Mouse (Mus musculus) large intestine, adult 2 months (tissue): ENCODE measurements at regions not wholly inside any gene's neighbourhood (a gene's known extent, or its start where the extent isn't known, plus 50 kb on each side); places are given as distances from the start of the nearest gene placed in this dataset.

Experiments
- DNase-seq: peaks from one replicate; pipeline ENCODE4 v3.0.0-alpha.2; 2012; ENCODE audit warnings: low read depth, low spot score
- WGBS: fragments of 180-500 bp; shearing (Covaris S2); methylation state at CpG from one replicate; pipeline ENCODE4 v1.1.7; 2018; 5-methylcytosine and 5-hydroxymethylcytosine counted together

DNA sequence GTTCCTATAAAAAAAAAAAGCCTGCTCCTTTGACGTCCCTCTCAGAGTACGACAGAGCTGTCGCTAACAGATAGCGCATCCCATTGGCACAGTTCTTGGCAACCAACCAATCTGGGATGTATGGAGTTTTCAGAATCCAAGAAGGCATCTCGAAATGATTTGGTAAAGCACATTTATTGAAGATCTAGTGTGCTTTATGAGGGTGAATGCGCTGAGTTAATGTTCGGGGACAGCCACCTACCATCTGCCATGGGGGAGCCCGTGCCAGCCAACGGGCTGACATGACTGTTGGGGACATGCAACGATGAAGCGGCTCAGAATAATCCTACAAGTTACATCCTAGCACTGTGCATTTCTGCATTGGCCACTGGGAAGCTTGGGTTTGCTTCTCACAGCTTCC, 208.4 kb upstream of the Fam19a5 start:
- no peak for DNase-seq
- 90% methylated on average over 11 of the region's 11 CpGs for WGBS

DNA sequence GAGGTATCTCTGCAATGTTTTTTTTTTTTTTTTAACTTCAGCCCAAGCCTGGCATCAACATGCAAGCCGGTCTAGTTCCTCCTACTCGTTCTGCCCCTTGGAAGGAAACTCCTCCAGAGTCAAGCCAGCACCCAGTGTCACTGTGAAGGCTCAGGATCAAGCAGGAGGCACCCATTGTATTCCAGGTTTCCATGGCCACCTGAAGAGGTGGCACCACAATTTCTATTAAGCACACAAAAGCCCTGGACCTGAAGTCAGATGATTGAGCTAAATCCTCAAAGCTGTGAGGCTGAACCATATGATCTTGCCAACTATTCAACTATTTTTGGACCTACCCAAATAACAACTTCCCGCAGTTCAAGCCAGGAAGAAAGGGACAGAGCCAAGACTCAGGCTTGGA, 204.2 kb upstream of the Fam19a5 start:
- 59% methylated on average over 3 of the region's 3 CpGs for WGBS
- DNase-seq, result no peak

DNA sequence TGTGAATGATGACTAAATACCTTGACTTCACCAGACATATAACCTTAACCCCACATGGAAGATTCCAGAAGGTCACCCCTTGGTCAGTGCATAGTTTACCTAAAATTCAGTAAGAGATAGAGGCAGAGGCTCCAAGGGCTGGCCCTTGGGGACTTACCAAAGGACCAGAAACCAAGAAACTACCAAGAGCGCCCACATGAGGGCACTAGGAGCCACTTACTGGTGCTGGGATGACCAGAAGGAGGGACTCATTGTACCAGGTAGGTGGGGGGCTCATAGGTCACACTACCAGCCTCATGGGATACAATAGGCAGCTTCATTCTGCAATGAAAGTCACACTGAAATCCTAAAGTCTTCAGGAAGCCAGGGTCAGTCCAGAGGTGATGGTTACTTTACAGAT, 201.4 kb upstream of the Fam19a5 start:
- DNase-seq, result no peak
- 70% methylated on average over 1 of the region's 1 CpGs for WGBS

DNA sequence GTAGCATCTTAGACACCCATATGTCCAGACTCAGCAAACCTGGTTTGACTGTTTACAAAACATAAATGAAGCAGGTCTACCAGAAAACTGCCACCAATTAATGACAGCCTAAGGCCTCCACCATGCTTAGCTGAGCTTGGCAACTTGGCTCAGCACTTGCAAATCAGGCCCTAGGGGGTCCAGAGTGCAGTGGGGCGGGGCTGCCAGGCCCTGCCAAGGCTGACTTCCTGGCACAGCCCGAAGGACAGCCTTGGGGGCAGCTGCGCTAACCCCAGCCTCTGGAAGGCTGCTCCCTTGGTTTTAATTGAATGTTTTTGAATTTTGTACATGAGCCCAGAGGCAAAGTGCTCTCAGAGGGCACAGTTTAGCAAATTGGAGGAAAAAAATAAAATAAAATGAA, 198.3 kb upstream of the Fam19a5 start:
- DNase-seq, result no peak
- 54% methylated on average over 3 of the region's 3 CpGs for WGBS

DNA sequence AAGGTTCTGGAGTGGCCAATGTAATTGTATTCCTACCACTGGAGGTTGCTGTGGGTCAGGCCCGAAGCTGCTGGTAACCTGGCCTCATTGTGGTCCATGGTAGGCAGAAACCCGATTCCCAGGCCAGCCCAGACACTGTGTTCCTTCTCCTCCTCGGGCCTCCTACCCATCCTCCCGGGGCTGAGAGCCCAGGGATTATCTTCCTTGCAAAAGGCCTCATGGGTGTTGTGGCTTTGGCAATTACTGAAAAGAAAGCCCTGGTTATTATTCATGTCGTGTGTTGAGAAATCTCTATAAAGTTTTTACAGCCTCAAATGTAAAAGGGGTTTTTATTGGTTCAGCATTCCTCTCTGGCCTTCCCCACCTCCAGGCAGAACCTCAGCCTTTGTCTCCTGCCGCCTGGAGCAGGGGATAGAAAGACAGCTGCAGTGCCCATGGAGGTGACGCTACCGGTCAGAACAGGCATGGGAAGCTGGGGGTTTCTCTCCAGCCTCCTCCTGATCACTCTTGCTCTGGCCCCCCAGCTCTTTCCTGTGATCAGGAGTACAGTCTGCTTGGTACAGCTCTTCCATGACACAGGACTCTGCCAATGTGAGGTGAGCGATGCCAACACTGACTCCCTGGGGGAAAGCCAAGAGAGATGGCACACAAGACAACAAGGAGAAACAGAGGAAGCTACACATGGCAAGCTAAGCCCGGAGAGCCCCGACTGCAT, 194.4 kb upstream of the Fam19a5 start:
- no peak for DNase-seq
- WGBS, result 45% methylated on average over 11 of the region's 11 CpGs

DNA sequence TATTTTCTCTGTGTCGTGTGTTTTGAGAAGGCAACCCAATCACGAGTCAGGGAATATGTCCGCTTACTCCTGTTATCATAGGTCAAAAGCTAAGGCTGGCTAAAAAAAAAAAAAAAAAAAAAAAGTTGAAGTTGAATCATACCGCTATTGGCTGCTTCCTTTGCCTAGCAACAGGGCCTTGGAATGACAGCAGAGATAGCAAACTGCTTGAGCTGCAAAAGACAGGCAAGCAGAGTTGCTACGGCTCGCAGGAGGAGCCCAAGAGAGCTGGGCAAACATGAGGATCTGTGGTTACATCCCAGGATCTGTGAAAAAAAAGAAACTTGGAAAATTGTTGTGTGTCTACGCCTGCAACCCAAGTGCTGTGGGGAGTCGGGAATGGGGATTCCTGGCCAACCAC, 191.3 kb upstream of the Fam19a5 start:
- 51% methylated on average over 8 of the region's 8 CpGs for WGBS
- DNase-seq, result no peak

DNA sequence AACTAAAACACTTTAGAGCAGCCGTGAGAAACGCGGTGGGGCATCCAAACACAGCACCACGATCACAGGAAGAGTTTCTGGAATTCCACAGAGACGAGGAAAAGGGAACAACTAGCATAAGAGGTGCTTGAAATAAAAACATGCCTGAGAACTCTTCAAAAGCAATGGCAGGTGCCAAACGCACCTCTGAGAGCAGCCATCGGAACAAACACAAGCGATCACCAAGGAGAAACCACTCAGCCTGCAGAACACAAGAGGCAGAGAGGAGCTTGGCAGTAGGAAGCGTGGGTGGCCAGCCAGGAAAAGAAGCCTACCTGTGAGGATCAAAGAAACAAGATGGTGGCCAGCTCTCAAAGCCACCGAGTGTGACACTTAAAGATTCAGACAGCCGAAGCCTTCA, 190.2 kb upstream of the Fam19a5 start:
- 82% methylated on average over 11 of the region's 11 CpGs for WGBS
- no peak for DNase-seq

DNA sequence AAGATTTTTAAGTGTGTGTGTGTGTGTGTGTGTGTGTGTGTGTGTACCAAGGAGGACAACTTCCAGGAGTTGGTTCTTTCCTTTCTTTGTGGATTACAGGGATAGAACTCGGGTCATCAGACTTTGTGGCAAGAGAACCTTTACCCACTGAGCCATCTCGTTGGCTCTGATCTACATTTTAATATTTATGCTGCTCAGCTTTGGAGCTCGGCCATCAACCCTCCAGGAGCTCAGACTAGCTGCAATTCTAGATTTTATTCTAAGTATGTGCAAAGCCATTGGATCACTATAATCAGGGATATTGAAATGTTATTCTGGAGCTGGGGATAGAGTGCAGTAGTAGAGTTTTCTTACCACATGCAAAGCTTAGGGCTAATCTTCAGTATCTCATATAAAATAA, 183.6 kb upstream of the Fam19a5 start:
- 55% methylated on average over 3 of the region's 3 CpGs for WGBS

DNA sequence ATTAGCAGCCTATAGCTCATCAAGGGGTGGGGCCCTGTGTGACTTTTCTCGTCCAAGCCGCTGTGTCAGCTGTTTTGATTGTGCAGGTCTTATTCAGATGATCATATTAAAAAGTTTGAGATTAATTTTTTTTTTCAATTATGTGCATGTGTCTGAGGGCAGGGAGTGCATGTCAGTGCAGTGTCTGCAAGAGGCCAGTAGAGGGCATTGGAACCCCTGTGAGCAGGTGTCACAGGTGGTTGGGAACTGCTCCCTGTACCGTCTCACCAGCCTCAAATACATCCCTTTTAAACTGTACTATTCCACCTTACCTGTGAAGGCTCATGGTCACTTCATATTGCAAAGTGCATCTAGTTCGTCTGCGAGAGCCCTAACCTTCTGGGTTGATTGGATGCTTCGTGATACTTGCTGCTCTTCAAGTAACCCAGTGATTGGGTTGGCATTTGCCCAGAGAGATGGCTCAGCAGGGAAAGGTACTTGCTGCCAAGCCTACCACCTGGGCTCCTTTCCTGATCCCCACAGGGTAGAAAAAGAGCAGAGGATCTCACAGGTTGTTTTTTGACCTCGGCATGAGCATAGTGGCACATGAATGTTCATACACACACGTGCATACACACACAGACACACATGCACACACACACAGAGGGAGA, 178.3 kb upstream of the Fam19a5 start:
- no peak for DNase-seq
- 44% methylated on average over 8 of the region's 8 CpGs for WGBS

More for the DNA sequence above, 183.6 kb upstream of the Fam19a5 start:
- no peak for DNase-seq

DNA sequence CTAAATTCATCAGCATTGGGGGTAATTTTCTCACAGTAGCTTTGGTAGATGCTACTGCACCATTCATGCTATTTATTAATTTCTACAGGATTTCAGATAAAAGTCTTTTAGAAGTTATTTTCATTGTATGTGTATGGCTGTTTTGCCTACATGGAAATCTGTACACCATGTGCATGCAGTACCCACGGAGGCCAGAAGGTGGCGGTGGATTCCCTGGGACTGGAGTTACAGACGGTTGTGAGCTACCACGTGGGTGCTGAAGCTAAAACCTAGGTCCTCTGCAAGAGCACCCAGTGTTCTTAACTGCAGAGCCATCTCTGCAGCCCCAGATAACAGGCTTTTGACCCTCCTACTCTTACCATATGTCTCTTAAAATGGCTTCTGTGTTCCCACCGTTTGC, 176.7 kb upstream of the Fam19a5 start:
- WGBS, result 49% methylated on average over 5 of the region's 5 CpGs
- no peak for DNase-seq

DNA sequence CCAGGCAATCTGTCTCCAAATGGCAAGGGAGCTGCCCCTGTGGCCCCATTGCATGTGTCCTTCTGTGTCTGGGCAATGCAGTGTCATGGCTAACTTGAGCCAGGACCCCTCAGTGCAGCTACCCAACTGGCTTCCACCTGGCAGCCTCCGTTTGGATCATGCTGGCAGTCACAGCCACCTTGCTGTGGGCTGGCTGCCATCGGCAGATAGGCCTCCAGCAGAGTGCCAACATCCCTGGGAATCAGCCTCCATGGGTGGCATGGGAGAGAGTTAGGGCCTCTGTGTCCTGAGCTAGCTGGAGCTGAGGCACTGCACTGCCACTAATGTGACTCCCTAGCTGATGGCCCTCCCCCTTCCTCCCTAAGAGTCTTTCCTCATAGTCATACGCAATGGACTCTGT, 174.7 kb upstream of the Fam19a5 start:
- DNase-seq, result no peak
- 90% methylated on average over 3 of the region's 3 CpGs for WGBS

DNA sequence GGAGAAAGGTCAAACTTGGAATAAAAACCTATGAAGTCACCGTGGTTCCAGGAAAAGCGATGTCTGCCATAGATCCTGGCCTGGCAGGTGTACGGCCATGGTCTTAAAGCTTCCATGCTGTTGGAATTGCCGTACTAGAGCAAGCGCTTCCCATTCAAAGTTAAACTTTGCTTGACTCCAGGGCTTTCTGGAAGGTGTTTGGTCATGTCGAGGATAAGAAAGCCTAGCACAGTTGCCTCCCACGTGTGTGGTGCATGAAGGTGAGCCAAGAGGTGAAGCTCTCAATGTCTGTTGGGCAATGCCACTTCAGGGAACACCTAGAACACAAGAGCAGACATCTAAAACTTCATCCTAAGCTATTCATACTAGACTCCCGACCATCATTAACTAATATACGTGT, 174.3 kb upstream of the Fam19a5 start:
- WGBS, result 89% methylated on average over 9 of the region's 9 CpGs
- no peak for DNase-seq

DNA sequence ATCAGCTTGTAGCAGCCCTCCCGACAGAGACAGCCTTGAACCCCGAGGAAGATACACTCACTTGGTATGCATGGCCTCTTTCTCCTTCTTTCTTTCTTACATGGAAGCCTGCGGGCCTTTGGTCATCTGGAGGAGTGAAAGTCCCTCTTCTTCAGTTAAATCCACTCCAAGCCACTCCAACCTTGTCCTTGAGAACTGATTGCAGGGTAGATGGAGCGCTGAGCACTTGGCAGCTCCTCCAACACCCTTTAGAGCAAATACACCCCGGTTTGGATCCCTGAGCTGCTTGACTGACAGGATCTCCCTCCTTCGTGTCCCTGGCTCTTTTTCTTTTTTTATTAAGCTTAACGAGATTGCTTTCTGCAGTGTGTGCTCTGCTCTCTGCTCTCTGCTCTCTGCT, 173.3 kb upstream of the Fam19a5 start:
- DNase-seq, result no peak
- WGBS, result 57% methylated on average over 7 of the region's 7 CpGs

DNA sequence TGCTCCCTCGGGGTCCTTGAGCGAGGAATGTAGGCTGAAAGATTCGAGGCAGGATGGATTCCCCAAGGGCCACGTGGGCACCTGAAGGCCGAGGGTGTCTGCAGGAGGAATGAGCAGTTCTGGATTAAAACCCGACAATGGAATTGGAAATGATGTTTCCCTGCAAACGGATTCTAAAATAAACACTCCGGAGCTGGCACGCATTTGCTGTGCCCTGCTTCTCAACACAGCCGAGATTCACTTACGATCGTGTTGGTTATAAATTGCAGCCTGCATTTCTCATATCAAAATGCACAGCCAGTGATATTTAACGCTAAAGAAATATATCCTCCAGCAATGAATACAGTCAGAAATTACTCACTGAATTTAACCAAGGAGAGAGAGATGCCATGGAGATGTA, 169.4 kb upstream of the Fam19a5 start:
- DNase-seq, result no peak
- 53% methylated on average over 13 of the region's 13 CpGs for WGBS

DNA sequence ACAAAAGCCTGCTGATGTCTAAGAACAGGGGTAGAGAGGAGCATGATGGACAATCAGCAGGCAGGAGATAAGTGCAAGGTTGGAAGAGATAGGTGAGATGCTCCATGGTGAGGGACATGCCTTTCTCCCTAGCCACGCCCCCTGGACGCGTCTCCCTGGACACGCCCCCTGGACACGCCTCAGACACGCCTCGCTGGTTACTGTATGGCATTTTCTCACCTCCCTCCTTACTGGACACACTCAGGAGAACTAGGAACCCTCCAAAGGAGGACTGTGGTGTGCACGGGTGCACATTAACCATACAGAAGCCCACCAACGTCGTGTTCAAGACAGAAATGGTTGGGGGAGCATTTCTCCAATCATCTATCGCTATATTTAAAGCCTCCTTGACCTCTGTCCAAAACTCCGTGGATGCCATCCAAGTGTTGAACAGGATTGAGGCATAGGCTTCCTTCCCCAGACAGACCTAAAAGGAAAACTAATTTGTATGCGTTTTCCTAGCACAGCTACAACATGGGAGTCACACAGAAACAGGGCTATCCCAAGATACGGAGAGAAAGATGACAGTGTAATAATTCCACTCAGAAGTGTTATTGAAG, 168.4 kb upstream of the Fam19a5 start:
- WGBS, result 62% methylated on average over 14 of the region's 14 CpGs
- DNase-seq, result no peak

DNA sequence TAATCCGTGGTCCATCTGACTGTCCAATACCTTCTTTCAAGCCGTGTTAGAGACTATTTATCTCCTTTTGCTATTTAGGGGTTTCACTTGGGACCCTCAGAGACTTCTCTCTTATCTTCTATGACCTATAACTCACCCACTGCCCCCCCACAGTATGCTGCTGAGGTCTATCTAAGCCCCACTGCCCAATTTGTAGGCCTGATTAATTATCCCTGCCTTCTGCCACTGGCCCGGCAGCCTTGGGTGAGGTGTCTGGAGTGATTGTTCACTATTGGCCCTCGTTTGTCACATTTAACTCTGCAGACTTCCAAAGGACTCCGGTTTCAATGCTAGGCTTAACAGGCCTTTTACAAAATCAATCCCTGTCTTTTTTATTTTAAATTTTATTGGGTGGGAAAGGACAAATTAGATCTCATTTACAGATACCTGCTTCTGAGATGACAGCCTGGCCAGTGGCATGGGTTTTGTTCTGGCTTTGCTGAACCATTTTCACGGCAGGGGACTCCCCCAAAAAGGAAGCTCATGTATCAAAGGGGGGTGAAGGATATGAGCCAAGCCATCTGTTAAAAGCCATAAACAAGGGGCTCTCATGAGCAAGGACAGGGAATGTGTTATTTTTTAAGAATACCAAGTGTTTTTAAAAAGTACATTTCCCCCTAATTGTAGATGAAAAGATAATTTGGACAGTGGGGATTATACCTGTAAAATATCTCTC, 160.4 kb upstream of the Fam19a5 start:
- no peak for DNase-seq
- WGBS, result 63% methylated on average over 6 of the region's 6 CpGs

DNA sequence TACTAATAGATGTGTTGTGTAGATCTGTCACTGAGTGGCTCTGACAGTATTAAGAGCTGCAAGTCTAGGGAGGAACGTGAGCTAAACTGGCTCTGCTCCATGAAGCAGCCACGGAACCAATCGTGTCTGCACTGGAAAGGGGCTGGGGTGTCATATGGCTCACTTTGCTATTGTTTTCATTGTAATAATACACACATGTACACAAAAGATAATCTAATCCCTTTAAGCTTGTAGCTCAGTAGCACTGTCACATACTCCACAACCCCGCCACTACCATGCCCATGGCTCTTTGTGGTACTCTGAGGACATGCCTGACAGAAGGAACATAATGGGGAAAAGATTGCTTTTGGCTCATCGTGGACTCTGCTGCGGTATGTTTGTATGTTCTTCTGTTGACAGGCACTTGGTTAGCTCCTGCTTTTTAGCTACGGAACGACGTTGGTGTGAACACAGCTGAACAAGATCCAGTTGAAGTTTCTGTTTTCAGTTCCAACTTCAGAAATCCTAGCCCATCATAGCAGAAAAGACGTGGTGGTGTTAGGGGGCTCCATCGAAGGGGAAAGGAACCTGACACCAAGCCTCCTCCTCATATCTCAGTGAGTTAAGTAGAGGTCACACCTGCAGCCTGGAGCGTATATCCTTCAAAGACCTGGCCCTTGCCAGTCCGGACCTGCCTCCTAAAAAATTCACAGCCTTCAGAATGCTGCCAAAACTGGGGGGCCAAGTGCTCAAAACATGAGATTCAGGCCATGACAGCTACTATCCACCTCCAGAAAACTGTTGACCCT, 159.6 kb upstream of the Fam19a5 start:
- no peak for DNase-seq
- 63% methylated on average over 13 of the region's 13 CpGs for WGBS

DNA sequence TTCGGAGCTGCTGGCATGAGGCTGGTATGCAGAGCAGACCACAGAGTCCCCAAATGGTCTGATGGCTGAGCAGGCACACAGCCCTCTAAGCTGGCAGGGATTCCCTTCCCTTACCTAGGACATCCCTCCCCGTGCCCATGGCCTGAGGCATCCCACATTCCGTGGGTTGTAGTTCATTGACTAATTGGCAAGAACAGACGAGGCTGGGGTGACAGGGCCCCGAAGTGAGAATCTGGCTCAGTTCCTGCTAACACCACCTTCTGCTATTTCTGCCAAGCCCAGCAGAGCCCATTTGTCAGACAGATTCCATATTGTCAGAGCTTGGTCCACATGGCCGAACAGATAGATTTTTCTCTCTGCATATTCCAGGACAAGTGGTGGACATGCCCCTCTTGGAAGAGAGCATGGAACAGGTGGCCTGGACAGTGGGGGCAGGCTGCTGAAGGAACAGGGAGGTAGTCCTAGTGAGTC, 157.6 kb upstream of the Fam19a5 start:
- no peak for DNase-seq

DNA sequence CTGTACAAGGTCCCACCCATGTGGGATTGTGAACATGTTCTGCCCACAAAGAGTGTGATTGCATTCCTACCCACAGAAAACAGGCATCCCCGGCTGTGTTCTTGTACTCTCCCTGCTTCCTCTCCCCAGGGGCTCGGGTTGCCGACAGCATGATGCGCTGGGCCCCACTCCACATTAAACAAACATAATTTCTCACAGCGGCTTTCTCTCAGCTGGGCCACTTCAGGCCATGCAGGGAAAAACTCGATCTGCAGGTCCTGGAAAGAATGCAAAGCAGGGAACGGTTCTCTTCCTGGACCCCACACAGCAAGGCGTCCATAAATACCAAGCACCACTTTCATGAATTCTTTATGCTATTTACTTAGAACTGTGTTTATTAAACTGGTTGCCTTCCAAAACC, 152.7 kb upstream of the Fam19a5 start:
- 10% methylated on average over 8 of the region's 8 CpGs for WGBS
- DNase-seq, result no peak

More for the DNA sequence above, 157.6 kb upstream of the Fam19a5 start:
- WGBS, result 86% methylated on average over 6 of the region's 6 CpGs

DNA sequence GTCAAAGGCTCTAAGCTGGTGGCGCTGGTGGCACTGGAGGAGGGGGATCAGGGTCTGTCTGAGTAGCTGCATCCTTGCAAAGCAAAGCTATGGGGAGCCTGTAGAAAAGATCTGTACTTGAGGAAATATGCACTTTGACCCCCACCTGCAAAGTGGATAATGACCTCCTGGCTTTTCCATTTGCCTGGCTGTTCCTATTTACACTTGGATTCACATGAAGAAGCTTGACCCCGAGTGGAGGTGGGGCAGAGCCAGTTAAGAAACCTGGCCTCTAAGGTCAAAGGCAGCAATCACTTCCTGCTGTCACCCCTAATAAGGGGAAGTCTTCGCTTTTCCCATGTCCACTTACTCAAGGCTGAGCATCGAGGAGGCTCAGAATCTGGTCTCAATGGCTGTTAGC, 145.7 kb upstream of the Fam19a5 start:
- DNase-seq, result no peak
- WGBS, result 47% methylated on average over 4 of the region's 4 CpGs
